Mouse (Mus musculus) hindbrain, embryonic 16.5 days (tissue): Measurements from ENCODE around the gene Naglu. TPM values are rescaled to one million over a fixed set of nuclear protein-coding genes. Genes with fewer than 3 reads are reported as not detected.
A peak's percentile ranks its signal among the peaks of the same experiment; 100 is the strongest.

Experiments
- ATAC-seq: fragments of 200-750 bp; cut with Nextera tagmentation; 2 replicates; pipeline ENCODE4 v1.8.0; 2017; ENCODE audit warnings: moderate TSS enrichment, moderate library complexity
- H3K27ac ChIP-seq: fragments of 300-500 bp; sonication (generic); 2 replicates; pipeline ENCODE4 v1.5.1; 2014; ENCODE audit warnings: low read depth, mild to moderate bottlenecking, control low read depth, low read length, moderate library complexity
- H3K27me3 ChIP-seq: fragments of 300-500 bp; sonication (generic); replicated peaks from 2 replicates; pipeline ENCODE4 v1.6.1; 2014; ENCODE audit warnings: low read length; ENCODE audit not compliant: control insufficient read depth, insufficient read depth
- H3K36me3 ChIP-seq: fragments of 300-500 bp; sonication (generic); 2 replicates; pipeline ENCODE4 v1.6.1; 2014; ENCODE audit warnings: mild to moderate bottlenecking, low read length, moderate library complexity, mixed read lengths; ENCODE audit not compliant: control insufficient read depth, insufficient read depth
- H3K4me1 ChIP-seq: fragments of 300-500 bp; sonication (generic); 2 replicates; pipeline ENCODE4 v1.6.1; 2014; ENCODE audit warnings: low read depth, low read length; ENCODE audit not compliant: control insufficient read depth, insufficient read depth
- H3K4me2 ChIP-seq: fragments of 300-500 bp; sonication (generic); 2 replicates; pipeline ENCODE4 v1.6.1; 2014; ENCODE audit warnings: mild to moderate bottlenecking, low read length, control low read depth, moderate library complexity
- H3K4me3 ChIP-seq: fragments of 300-500 bp; sonication (generic); 2 replicates; pipeline ENCODE4 v1.5.1; 2014; ENCODE audit warnings: mild to moderate bottlenecking, low read length, control low read depth, moderate library complexity
- H3K9ac ChIP-seq: fragments of 300-500 bp; sonication (generic); 2 replicates; pipeline ENCODE4 v1.6.1; 2014; ENCODE audit warnings: low read depth, mild to moderate bottlenecking, control low read depth, low read length, moderate library complexity
- H3K9me3 ChIP-seq: fragments of 300-500 bp; sonication (generic); 2 replicates; pipeline ENCODE4 v1.6.1; 2014; ENCODE audit warnings: mild to moderate bottlenecking, low read length, moderate library complexity; ENCODE audit not compliant: control insufficient read depth
- WGBS: fragments of 180-500 bp; shearing (Covaris S2); extraction: QIAGEN DNeasy Blood & Tissue Kit; methylation state at CpG from one replicate; pipeline ENCODE4 v1.1.7; 2014; 5-methylcytosine and 5-hydroxymethylcytosine counted together
- polyA plus RNA-seq: library from polyadenylated mRNA; unstranded; fragments of >200 nt; fragmentation: Nextera tagmentation; extraction: Ambion mirVana; gene quantifications from 2 replicates; pipeline ENCODE4 v1.2.1, GENCODE M21; 2015

Gene Naglu
- polyA plus RNA-seq, 1 experiment from 2014 or later = 13.9 TPM

DNA sequence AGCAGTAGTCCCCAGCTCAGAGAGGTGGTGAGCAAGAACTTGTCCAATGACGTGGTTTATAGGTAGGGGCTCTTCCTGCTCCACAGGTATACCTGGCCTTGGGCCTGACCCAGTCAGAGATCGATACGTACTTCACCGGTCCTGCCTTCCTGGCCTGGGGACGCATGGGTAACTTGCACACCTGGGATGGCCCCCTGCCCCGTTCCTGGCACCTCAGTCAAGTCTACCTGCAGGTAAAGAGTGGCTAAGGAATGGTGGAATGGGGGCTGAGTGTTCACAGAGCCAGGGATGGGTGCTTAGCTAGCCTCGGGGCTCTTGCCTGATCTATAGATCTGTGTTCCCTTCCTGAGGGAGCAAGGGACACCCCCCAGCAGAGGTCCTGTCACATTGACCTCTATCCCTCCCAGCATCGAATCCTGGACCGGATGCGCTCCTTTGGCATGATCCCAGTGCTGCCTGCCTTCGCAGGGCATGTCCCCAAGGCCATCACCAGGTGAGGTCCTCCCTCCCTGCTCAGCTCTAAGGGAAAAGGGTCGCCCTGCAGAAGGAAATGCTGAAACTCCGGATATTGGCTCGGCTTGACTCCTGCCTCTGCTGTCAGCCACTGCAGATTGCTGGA, 2.1 kb downstream of the Naglu start:
- whole genome bisulfite sequencing = 71% methylated on average over 14 of the region's 14 CpGs
- H3K4me2 ChIP-seq = no peak overlapping the region
- H3K27me3 ChIP-seq = no peaks in the 10 kb centered on the region
- ATAC-seq = no peak
- no peaks in the 10 kb centered on the region for H3K36me3 ChIP-seq
- peaks cover 16% of the 10 kb centered on the region for H3K4me1 ChIP-seq
- no peak overlapping the region for H3K9ac ChIP-seq
- no peak overlapping the region for H3K27ac ChIP-seq
- no peaks in the 10 kb centered on the region for H3K9me3 ChIP-seq
- H3K4me3 ChIP-seq = no peak overlapping the region

DNA sequence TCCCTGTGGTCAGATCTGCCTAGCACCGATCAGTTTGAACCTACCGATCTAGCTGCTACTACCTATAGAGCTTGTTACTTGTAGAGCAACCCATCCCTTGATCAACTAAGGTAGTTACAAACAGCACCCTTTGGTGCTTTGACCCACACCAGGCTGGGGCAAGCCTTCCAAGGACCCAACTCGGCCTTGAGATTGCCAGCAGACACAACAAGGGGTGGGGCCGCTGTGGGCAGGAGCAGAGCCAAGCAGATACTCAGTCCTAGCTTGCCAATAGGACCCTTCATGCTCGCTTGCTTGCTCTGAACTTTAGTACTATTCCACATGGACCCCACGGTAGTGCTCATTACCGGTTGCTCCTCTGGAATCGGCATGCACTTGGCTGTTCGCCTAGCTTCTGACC, 8.3 kb downstream of the Naglu start, which contains the start of gene Hsd17b1:
Hsd17b1 (plus strand) TSS at position 291 of the 400 bp plus-strand sequence.
- no peak for ATAC-seq
- no peaks in the 10 kb centered on the region for H3K36me3 ChIP-seq
- no peak within 1 kb of the TSS for H3K4me3 ChIP-seq
- peaks cover 7% of the 10 kb centered on the region for H3K4me1 ChIP-seq
- WGBS = 66% methylated on average over 9 of the region's 9 CpGs
- no peaks in the 10 kb centered on the region for H3K9me3 ChIP-seq
- H3K9ac ChIP-seq = no peak within 1 kb of the TSS
- H3K27me3 ChIP-seq = peaks cover 39% of the 10 kb centered on the region
- H3K4me2 ChIP-seq = no peak within 1 kb of the TSS
- H3K27ac ChIP-seq = no peak within 1 kb of the TSS

DNA sequence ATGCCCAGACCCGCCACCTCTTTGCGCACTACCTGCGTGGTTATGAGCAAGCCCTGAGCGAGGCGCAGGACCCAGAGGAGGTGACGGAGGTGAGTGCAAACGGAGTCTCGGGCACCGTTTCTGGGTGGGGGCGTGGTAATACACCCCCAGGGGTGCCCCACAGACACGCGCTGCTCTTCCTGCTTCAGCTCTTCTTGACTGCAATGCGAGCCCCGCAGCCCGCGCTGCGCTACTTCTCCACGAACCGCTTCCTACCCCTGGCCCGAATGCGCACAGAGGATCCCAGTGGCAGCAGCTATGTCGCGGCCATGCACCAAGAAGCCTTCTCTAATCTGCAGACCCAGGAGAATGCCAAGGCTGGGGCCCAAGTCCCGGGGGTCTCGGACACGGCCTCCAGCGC, 9.9 kb downstream of the Naglu start:
- H3K4me3 ChIP-seq = 0 out of 2 replicates have a peak overlapping the region, but pooled peaks have one; percentile 5
- no peak overlapping the region for H3K9ac ChIP-seq
- ATAC-seq = no peak
- H3K4me1 ChIP-seq = peaks cover 14% of the 10 kb centered on the region
- H3K36me3 ChIP-seq = no peaks in the 10 kb centered on the region; the same call in 1 of the 2 replicates
- H3K9me3 ChIP-seq = no peaks in the 10 kb centered on the region
- H3K27ac ChIP-seq = no peak overlapping the region
- H3K27me3 ChIP-seq = peaks cover 39% of the 10 kb centered on the region
- WGBS = 4% methylated on average over 23 of the region's 27 CpGs
- H3K4me2 ChIP-seq = peak overlapping the region; percentile 16; the same call in 1 of the 2 replicates

DNA sequence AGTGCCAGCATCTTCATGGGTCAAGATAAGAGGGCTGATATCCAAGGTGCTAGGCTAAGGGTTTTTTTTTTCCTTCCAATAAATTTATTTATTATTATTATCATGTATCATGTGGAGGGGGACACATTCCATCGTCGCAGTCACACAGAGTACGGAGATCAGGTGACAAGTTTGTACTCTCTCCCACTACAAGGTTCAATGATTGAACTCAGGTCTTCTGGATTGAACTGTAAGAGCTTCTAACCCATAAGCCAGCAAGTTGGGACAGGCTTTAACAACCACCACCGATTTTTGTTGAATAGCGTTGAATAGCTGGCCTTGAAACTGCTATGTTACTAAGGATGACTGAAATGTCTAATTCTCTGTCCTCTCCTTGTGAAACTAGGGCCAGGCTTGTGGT, 10.6 kb downstream of the Naglu start:
- no peak for ATAC-seq

DNA sequence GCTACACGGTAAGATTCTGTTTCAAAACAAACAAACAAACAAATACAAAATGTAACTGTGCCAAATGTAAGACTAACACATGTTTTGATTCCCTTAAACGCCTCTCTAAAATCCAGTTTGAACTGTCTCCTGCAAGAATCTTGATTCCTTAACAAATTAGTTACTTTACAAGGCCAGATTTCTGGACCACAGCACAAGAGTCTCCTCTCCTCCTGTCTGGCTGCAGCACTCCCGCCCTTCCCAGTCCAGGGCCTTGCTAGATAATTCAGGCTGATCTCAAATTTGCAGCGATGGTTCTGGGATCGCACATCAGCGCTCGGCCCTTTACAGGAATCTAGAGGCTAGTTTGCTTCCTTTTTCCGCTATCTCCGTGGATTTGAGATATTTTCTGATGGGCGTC, 11.8 kb downstream of the Naglu start:
- 5% methylated on average over 10 of the region's 10 CpGs for WGBS
- no peaks in the 10 kb centered on the region for H3K9me3 ChIP-seq
- peaks cover 39% of the 10 kb centered on the region for H3K27me3 ChIP-seq
- no peak for ATAC-seq
- H3K4me3 ChIP-seq = peak overlapping the region; percentile 80
- H3K9ac ChIP-seq = peak overlapping the region; percentile 25
- peaks cover 3% of the 10 kb centered on the region for H3K36me3 ChIP-seq
- H3K27ac ChIP-seq = peak overlapping the region; percentile 92
- H3K4me2 ChIP-seq = peak overlapping the region; percentile 100
- H3K4me1 ChIP-seq = peaks cover 25% of the 10 kb centered on the region

More for the DNA sequence above, 10.6 kb downstream of the Naglu start:
- Histone ChIP-seq H3K27ac (no peak overlapping the region), H3K9ac (no peak overlapping the region), H3K27me3 (peaks cover 39% of the 10 kb centered on the region), H3K36me3 (no peaks in the 10 kb centered on the region; the same call in 1 of the 2 replicates), H3K4me2 (no peak overlapping the region), H3K4me3 (no peak overlapping the region), H3K4me1 (peaks cover 14% of the 10 kb centered on the region), H3K9me3 (no peaks in the 10 kb centered on the region)
- 63% methylated on average over 5 of the region's 5 CpGs for WGBS

DNA sequence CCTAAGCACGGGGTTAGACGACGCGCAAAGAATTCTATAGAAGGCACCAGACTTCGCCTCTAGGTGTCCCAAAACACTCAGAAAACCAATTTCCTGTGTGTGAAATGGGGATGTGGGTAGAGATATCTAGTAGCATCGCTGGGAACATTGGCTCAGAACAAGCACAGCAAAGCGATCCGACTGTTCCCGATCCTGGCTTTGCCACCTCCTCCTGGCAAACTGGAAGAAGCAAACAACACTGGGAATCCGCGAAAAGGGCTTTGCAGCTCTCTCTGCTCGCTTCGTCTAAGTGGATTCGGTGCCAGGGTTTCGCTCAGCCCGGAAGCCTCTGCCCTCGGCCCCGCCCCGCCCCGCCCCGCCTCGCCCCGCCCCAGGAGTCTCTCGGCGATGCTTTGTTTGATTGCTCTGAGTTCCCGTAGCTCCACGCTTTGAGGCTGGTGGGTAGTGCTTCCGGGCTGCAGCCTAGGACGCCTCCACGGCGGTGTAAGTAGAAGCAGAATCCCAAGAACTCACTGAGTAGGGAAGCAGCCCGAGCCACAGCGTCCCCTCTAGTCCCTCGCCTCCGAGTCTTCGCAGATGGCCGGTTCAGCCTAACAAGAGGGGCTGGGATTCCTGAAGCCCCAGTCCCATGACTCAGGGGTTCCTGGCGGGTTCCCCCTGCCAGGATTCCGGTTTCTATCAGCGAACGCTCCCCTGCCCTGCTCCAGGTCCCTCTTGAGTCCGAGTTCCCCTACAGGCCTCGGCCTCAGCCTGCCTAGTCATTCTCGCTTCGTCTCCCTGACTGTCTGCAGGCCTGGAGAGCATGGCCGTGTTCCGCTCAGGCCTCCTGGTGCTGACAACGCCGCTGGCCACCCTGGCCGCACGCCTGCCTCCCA, 12.6 kb downstream of the Naglu start, which contains the start of gene Coasy:
Coasy (plus strand) TSS at position 358 of the 875 bp plus-strand sequence.
- under 1% methylated on average over 51 of the region's 51 CpGs for WGBS
- H3K4me3 ChIP-seq = peak within 1 kb of the TSS; percentile 80

DNA sequence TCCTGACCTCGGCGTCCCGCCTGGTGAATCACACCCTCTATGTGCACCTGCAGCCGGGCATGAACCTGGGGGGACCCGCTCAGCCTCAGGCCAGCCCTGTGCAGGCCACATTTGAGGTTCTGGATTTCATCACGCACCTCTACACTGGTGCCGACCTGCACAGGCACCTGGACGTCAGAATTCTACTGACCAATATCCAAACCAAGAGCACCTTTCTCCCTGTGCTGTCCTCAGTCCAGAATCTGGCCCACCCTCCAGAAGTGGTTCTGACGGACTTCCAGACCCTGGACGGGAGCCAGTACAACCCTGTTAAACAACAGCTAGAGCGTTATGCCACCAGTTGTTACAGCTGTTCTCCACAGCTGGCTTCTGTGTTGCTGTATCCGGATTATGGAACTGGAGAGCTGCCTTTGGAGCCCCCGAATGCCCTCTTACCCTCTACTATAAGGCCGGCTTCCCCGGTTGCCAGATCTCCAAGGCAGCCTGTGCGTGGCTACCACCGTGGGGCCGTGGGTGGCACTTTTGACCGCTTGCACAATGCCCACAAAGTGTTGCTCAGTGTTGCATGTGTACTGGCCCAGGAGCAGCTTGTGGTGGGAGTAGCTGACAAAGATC, 13.4 kb downstream of the Naglu start:
- peak overlapping the region; percentile 89 for H3K9ac ChIP-seq
- peak; percentile 2; the same call in 1 of the 2 replicates for ATAC-seq
- peak overlapping the region; percentile 80 for H3K4me3 ChIP-seq
- WGBS = 33% methylated on average over 19 of the region's 19 CpGs
- H3K4me1 ChIP-seq = peaks cover 33% of the 10 kb centered on the region
- peak overlapping the region; percentile 100 for H3K4me2 ChIP-seq
- H3K27me3 ChIP-seq = peaks cover 27% of the 10 kb centered on the region
- peak overlapping the region; percentile 92 for H3K27ac ChIP-seq
- peaks cover 3% of the 10 kb centered on the region for H3K36me3 ChIP-seq
- no peaks in the 10 kb centered on the region for H3K9me3 ChIP-seq

More for the DNA sequence above, 12.6 kb downstream of the Naglu start, which contains the start of gene Coasy:
- H3K9ac ChIP-seq = peak within 1 kb of the TSS; percentile 89
- peak within 1 kb of the TSS; percentile 92 for H3K27ac ChIP-seq
- H3K27me3 ChIP-seq = peaks cover 34% of the 10 kb centered on the region
- H3K4me2 ChIP-seq = peak within 1 kb of the TSS; percentile 100
- ATAC-seq = peak; percentile 91
- no peaks in the 10 kb centered on the region for H3K9me3 ChIP-seq
- H3K4me1 ChIP-seq = peaks cover 26% of the 10 kb centered on the region
- H3K36me3 ChIP-seq = peaks cover 3% of the 10 kb centered on the region

DNA sequence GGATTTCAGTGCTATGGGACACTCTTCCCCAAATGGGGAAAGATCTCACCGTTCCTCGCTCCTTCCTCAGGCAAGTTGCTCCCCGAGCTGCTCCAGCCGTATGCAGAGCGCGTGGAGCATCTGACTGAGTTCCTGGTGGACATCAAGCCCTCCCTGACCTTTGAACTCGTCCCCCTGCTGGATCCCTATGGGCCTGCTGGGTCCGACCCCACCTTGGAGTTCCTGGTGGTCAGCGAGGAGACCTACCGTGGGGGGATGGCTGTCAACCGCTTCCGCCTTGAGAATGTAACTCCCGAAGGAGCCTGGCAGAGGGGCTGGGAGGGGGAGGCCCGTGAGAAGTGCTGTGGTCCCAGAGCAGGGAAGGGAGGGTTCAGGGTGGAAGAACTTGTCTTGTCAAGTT, 14.4 kb downstream of the Naglu start:
- no peak for ATAC-seq
- Histone ChIP-seq H3K4me3 (no peak overlapping the region), H3K9ac (no peak overlapping the region), H3K9me3 (no peaks in the 10 kb centered on the region), H3K27me3 (peaks cover 16% of the 10 kb centered on the region), H3K27ac (no peak overlapping the region), H3K4me1 (peaks cover 35% of the 10 kb centered on the region), H3K4me2 (no peak overlapping the region), H3K36me3 (peaks cover 6% of the 10 kb centered on the region)
- WGBS = 88% methylated on average over 14 of the region's 14 CpGs
